In the genomic region with DNA sequence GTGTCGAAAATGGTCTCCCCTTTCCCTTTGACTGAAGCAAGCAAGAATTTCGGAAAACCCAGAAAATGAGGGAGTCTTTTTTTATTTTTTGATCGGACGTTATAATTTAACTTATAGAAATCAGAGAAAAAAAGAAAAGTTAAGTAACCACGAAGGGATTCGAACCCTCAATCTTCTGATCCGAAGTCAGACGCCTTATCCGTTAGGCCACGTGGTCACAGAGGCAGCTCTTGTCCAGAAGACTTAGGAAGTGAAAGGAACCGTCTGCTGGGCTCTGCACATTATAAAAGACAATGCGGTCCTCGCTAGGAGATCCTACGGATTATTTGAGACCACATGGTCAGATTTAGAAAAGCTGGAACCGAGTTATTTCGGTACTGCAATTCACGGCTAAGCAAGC, we compare ENCODE assay signal across 8 mouse cellular contexts. TPM values are rescaled to one million over a fixed set of nuclear protein-coding genes. Genes with fewer than 3 reads are reported as not detected.
DNase-seq lines count a peak whose midpoint lies in the region; ATAC-seq and TF ChIP-seq lines count a peak whose summit lies in the region.

No protein-coding gene starts in this region.

- peak; percentile 90 to 92 for DNase-seq in B cell, adult 2 months
- peak; percentile 96 for DNase-seq in brain, embryonic 14.5 days (ENCODE audit: low read depth)
- DNase-seq in spleen, postnatal 10 days (ENCODE audit: low spot score in 2 of 2) = peak; percentile 90 to 93

- no peak for TF ChIP-seq CTCF in brain, embryonic 14.5 days (IDR thresholded peaks at IDR 0.05; ENCODE audit: borderline replicate concordance, extremely low read depth, insufficient read depth, insufficient read length)

- H3K4me1 ChIP-seq in erythroblast, embryonic 14.5 days (ENCODE audit: control insufficient read depth) = peaks cover 51% of the 10 kb centered on the region
- H3K4me1 ChIP-seq in heart, embryonic 11.5 days (ENCODE audit: control insufficient read depth, insufficient read depth, low read length) = peaks cover 6% of the 10 kb centered on the region
- H3K4me1 ChIP-seq in kidney, embryonic 16.5 days (ENCODE audit: insufficient read depth, low read length) = peaks cover 15% of the 10 kb centered on the region
- peaks cover 11% of the 10 kb centered on the region; the same call in 1 of the 2 replicates for H3K4me1 ChIP-seq in limb, embryonic 15.5 days
- H3K4me1 ChIP-seq in midbrain, embryonic 16.5 days (ENCODE audit: control insufficient read depth, insufficient read depth, low read length) = peaks cover 15% of the 10 kb centered on the region

- H3K36me3 ChIP-seq in erythroblast, embryonic 14.5 days (ENCODE audit: control insufficient read depth) = no peaks in the 10 kb centered on the region
- no peaks in the 10 kb centered on the region for H3K36me3 ChIP-seq in heart, embryonic 11.5 days (ENCODE audit: control insufficient read depth, insufficient read depth, low read length)
- H3K36me3 ChIP-seq in kidney, embryonic 16.5 days (ENCODE audit: insufficient read depth, low read length) = no peaks in the 10 kb centered on the region
- H3K36me3 ChIP-seq in limb, embryonic 15.5 days = no peaks in the 10 kb centered on the region
- H3K36me3 ChIP-seq in midbrain, embryonic 16.5 days (ENCODE audit: control insufficient read depth, insufficient read depth, low read length) = no peaks in the 10 kb centered on the region

- H3K4me2 ChIP-seq in heart, embryonic 11.5 days = peak overlapping the region; percentile 68
- H3K4me2 ChIP-seq in kidney, embryonic 16.5 days (replicated peaks; ENCODE audit: low read depth, low read length) = peak overlapping the region; percentile 55
- peak overlapping the region; percentile 49 for H3K4me2 ChIP-seq in limb, embryonic 15.5 days
- H3K4me2 ChIP-seq in midbrain, embryonic 16.5 days (ENCODE audit: low read length) = peak overlapping the region; percentile 60

- WGBS in heart, embryonic 11.5 days (ENCODE audit: insufficient replicate concordance) = under 1% methylated on average over 17 of the region's 17 CpGs
- under 1% methylated on average over 17 of the region's 17 CpGs for WGBS in kidney, embryonic 16.5 days
- WGBS in limb, embryonic 15.5 days = under 1% methylated on average over 17 of the region's 17 CpGs
- under 1% methylated on average over 17 of the region's 17 CpGs for WGBS in midbrain, embryonic 16.5 days

- no peak overlapping the region for H3K27ac ChIP-seq in heart, embryonic 11.5 days (ENCODE audit: low read depth, low read length)
- H3K27ac ChIP-seq in kidney, embryonic 16.5 days (ENCODE audit: low read length) = peak overlapping the region; percentile 28; the same call in 1 of the 2 replicates
- peak overlapping the region; percentile 77 for H3K27ac ChIP-seq in limb, embryonic 15.5 days
- H3K27ac ChIP-seq in midbrain, embryonic 16.5 days (ENCODE audit: low read length) = peak overlapping the region; percentile 28; the same call in 1 of the 2 replicates

- peak overlapping the region; percentile 61 for H3K9ac ChIP-seq in heart, embryonic 11.5 days (ENCODE audit: low read depth, low read length)
- H3K9ac ChIP-seq in kidney, embryonic 16.5 days (replicated peaks; ENCODE audit: low read length) = peak overlapping the region; percentile 63
- no peak overlapping the region for H3K9ac ChIP-seq in limb, embryonic 15.5 days
- peak overlapping the region; percentile 40; the same call in 1 of the 2 replicates for H3K9ac ChIP-seq in midbrain, embryonic 16.5 days (ENCODE audit: low read depth, low read length)

- no peaks in the 10 kb centered on the region for H3K9me3 ChIP-seq in erythroblast, embryonic 14.5 days (ENCODE audit: control insufficient read depth, low read length)
- H3K9me3 ChIP-seq in heart, embryonic 11.5 days (replicated peaks; ENCODE audit: control insufficient read depth, low read length) = no peaks in the 10 kb centered on the region
- H3K9me3 ChIP-seq in kidney, embryonic 16.5 days (ENCODE audit: low read length) = no peaks in the 10 kb centered on the region
- no peaks in the 10 kb centered on the region for H3K9me3 ChIP-seq in limb, embryonic 15.5 days
- no peaks in the 10 kb centered on the region for H3K9me3 ChIP-seq in midbrain, embryonic 16.5 days (replicated peaks; ENCODE audit: control insufficient read depth, low read length, poor library complexity, severe bottlenecking)

- H3K27me3 ChIP-seq in erythroblast, embryonic 14.5 days (ENCODE audit: control insufficient read depth) = no peaks in the 10 kb centered on the region
- H3K27me3 ChIP-seq in heart, embryonic 11.5 days (ENCODE audit: control insufficient read depth, insufficient read depth, low read length) = no peaks in the 10 kb centered on the region
- H3K27me3 ChIP-seq in kidney, embryonic 16.5 days (ENCODE audit: insufficient read depth, low read length) = no peaks in the 10 kb centered on the region
- H3K27me3 ChIP-seq in limb, embryonic 15.5 days = no peaks in the 10 kb centered on the region
- no peaks in the 10 kb centered on the region for H3K27me3 ChIP-seq in midbrain, embryonic 16.5 days (ENCODE audit: control insufficient read depth, insufficient read depth, low read depth, low read length)

- TF ChIP-seq POLR2A in brain, embryonic 14.5 days (IDR thresholded peaks at IDR 0.05; ENCODE audit: borderline replicate concordance, extremely low read depth, insufficient read depth, insufficient read length, poor library complexity, severe bottlenecking) = no peak

- peak overlapping the region; percentile 59 for H3K4me3 ChIP-seq in erythroblast, embryonic 14.5 days (replicated peaks)
- H3K4me3 ChIP-seq in heart, embryonic 11.5 days (ENCODE audit: low read depth, low read length) = peak overlapping the region; percentile 56
- H3K4me3 ChIP-seq in kidney, embryonic 16.5 days (ENCODE audit: low read length) = peak overlapping the region; percentile 54
- H3K4me3 ChIP-seq in limb, embryonic 15.5 days = peak overlapping the region; percentile 50
- H3K4me3 ChIP-seq in midbrain, embryonic 16.5 days (ENCODE audit: low read depth, low read length) = peak overlapping the region; percentile 35

- ATAC-seq in heart, embryonic 11.5 days (replicated peaks; ENCODE audit: insufficient number of reproducible peaks, low FRiP score, low TSS enrichment) = 0 out of 2 replicates have a peak, but pooled peaks have one; percentile 31
- ATAC-seq in kidney, embryonic 16.5 days (ENCODE audit: low FRiP score, low TSS enrichment) = no peak
- ATAC-seq in limb, embryonic 15.5 days (ENCODE audit: insufficient number of reproducible peaks, low FRiP score, low TSS enrichment, low read depth) = peak; percentile 48; the same call in 1 of the 2 replicates
- ATAC-seq in midbrain, embryonic 16.5 days = peak; percentile 52; the same call in 1 of the 2 replicates

RNA-seq across cellular contexts. Expression of a gene that starts 4.5 kb away (rescaled TPM):
- polyA plus RNA-seq in brain, embryonic 14.5 days (2012; rRNA removed) = 23.3 and 31.7 TPM in 2 replicates
- 10.1 and 19.7 TPM in 2 replicates for polyA plus RNA-seq in erythroblast, embryonic 14.5 days (2012)
- polyA plus RNA-seq in heart, embryonic 11.5 days (2014; fragmentation: Nextera tagmentation; extraction: Ambion mirVana) = 2.1 and 3.4 TPM in 2 replicates
- polyA plus RNA-seq in kidney, embryonic 16.5 days (2015; fragmentation: Nextera tagmentation; extraction: Ambion mirVana) = 4.5 and 5.6 TPM in 2 replicates
- 4.8 and 6.3 TPM in 2 replicates for polyA plus RNA-seq in limb, embryonic 15.5 days (2015; fragmentation: Nextera tagmentation; extraction: Ambion mirVana)
- 1.5 and 3.0 TPM in 2 replicates for polyA plus RNA-seq in midbrain, embryonic 16.5 days (2015; fragmentation: Nextera tagmentation; extraction: Ambion mirVana)

RNA-seq across cellular contexts. Expression of a gene that starts 7.4 kb away (rescaled TPM):
- polyA plus RNA-seq in brain, embryonic 14.5 days (2012; rRNA removed) = 474 and 536 TPM in 2 replicates
- 52.5 and 62.7 TPM in 2 replicates for polyA plus RNA-seq in erythroblast, embryonic 14.5 days (2012)
- polyA plus RNA-seq in heart, embryonic 11.5 days (2014; fragmentation: Nextera tagmentation; extraction: Ambion mirVana) = 1.4 and 2.3 TPM in 2 replicates
- polyA plus RNA-seq in kidney, embryonic 16.5 days (2015; fragmentation: Nextera tagmentation; extraction: Ambion mirVana) = 4.3 TPM in 2 replicates
- polyA plus RNA-seq in limb, embryonic 15.5 days (2015; fragmentation: Nextera tagmentation; extraction: Ambion mirVana) = 4.1 and 7.5 TPM in 2 replicates
- not detected in 2 replicates for polyA plus RNA-seq in midbrain, embryonic 16.5 days (2015; fragmentation: Nextera tagmentation; extraction: Ambion mirVana)

RNA-seq across cellular contexts. Expression of a gene that starts 8.9 kb away (rescaled TPM):
- 25.5 and 42.1 TPM in 2 replicates for polyA plus RNA-seq in brain, embryonic 14.5 days (2012; rRNA removed)
- 8.8 and 11.7 TPM in 2 replicates for polyA plus RNA-seq in erythroblast, embryonic 14.5 days (2012)
- 2.8 and 3.1 TPM in 2 replicates for polyA plus RNA-seq in heart, embryonic 11.5 days (2014; fragmentation: Nextera tagmentation; extraction: Ambion mirVana)
- polyA plus RNA-seq in kidney, embryonic 16.5 days (2015; fragmentation: Nextera tagmentation; extraction: Ambion mirVana) = 4.6 and 6.0 TPM in 2 replicates
- polyA plus RNA-seq in limb, embryonic 15.5 days (2015; fragmentation: Nextera tagmentation; extraction: Ambion mirVana) = 3.4 and 5.4 TPM in 2 replicates
- not detected in 2 replicates for polyA plus RNA-seq in midbrain, embryonic 16.5 days (2015; fragmentation: Nextera tagmentation; extraction: Ambion mirVana)

RNA-seq across cellular contexts. Expression of a gene that starts 16.9 kb away (rescaled TPM):
- 4.4 and 4.7 TPM in 2 replicates for polyA plus RNA-seq in brain, embryonic 14.5 days (2012; rRNA removed)
- 0.43 and 3.0 TPM in 2 replicates for polyA plus RNA-seq in erythroblast, embryonic 14.5 days (2012)
- 0.43 and 0.66 TPM in 2 replicates for polyA plus RNA-seq in heart, embryonic 11.5 days (2014; fragmentation: Nextera tagmentation; extraction: Ambion mirVana)
- polyA plus RNA-seq in kidney, embryonic 16.5 days (2015; fragmentation: Nextera tagmentation; extraction: Ambion mirVana) = 0.64 and 0.92 TPM in 2 replicates
- 0.77 and 0.83 TPM in 2 replicates for polyA plus RNA-seq in limb, embryonic 15.5 days (2015; fragmentation: Nextera tagmentation; extraction: Ambion mirVana)
- polyA plus RNA-seq in midbrain, embryonic 16.5 days (2015; fragmentation: Nextera tagmentation; extraction: Ambion mirVana) = 0.27 TPM in 1 of 2 replicates, not detected in the other

RNA-seq across cellular contexts. Expression of a gene that starts 17.5 kb away (rescaled TPM):
- 4.5 and 5.5 TPM in 2 replicates for polyA plus RNA-seq in brain, embryonic 14.5 days (2012; rRNA removed)
- 1.3 and 3.3 TPM in 2 replicates for polyA plus RNA-seq in erythroblast, embryonic 14.5 days (2012)
- 0.19 TPM in 1 of 2 replicates, not detected in the other for polyA plus RNA-seq in heart, embryonic 11.5 days (2014; fragmentation: Nextera tagmentation; extraction: Ambion mirVana)
- polyA plus RNA-seq in kidney, embryonic 16.5 days (2015; fragmentation: Nextera tagmentation; extraction: Ambion mirVana) = 0.54 and 0.82 TPM in 2 replicates
- polyA plus RNA-seq in limb, embryonic 15.5 days (2015; fragmentation: Nextera tagmentation; extraction: Ambion mirVana) = 1.1 TPM in 1 of 2 replicates, not detected in the other
- not detected in 2 replicates for polyA plus RNA-seq in midbrain, embryonic 16.5 days (2015; fragmentation: Nextera tagmentation; extraction: Ambion mirVana)
